Mouse (Mus musculus) stomach, embryonic 15.5 days (tissue): ENCODE data around the gene Itgb1. TPM values are rescaled to one million over a fixed set of nuclear protein-coding genes. Genes with fewer than 3 reads are reported as not detected.

ENCODE experiments used
- ATAC-seq: fragments of 200-750 bp; cut with Nextera tagmentation; 2 replicates; pipeline ENCODE4 v1.8.0; 2017; ENCODE audit warnings: low read depth, moderate number of reproducible peaks, moderate TSS enrichment; ENCODE audit not compliant: insufficient read depth, low FRiP score
- H3K27ac ChIP-seq: fragments of 300-500 bp; sonication (generic); 2 replicates; pipeline ENCODE4 v1.5.1; 2015; ENCODE audit warnings: mild to moderate bottlenecking, inconsistent platforms
- H3K27me3 ChIP-seq: fragments of 300-500 bp; sonication (generic); replicated peaks from 2 replicates; pipeline ENCODE4 v1.6.1; 2015; ENCODE audit warnings: inconsistent platforms
- H3K36me3 ChIP-seq: fragments of 300-500 bp; sonication (generic); 2 replicates; pipeline ENCODE4 v1.6.1; 2015; ENCODE audit warnings: inconsistent platforms
- H3K4me1 ChIP-seq: fragments of 300-500 bp; sonication (generic); 2 replicates; pipeline ENCODE4 v1.6.1; 2015; ENCODE audit warnings: inconsistent platforms
- H3K4me2 ChIP-seq: fragments of 300-500 bp; sonication (generic); 2 replicates; pipeline ENCODE4 v1.6.1; 2015; ENCODE audit warnings: mild to moderate bottlenecking, inconsistent platforms
- H3K4me3 ChIP-seq: fragments of 300-500 bp; sonication (generic); replicated peaks from 2 replicates; pipeline ENCODE4 v1.5.1; 2015; ENCODE audit warnings: inconsistent platforms
- H3K9ac ChIP-seq: fragments of 300-500 bp; sonication (generic); 2 replicates; pipeline ENCODE4 v1.6.1; 2015; ENCODE audit warnings: inconsistent platforms
- H3K9me3 ChIP-seq: fragments of 300-500 bp; sonication (generic); 2 replicates; pipeline ENCODE4 v1.6.1; 2016; ENCODE audit warnings: inconsistent platforms
- WGBS: fragments of 180-500 bp; shearing (Covaris S2); methylation state at CpG from one replicate; pipeline ENCODE4 v1.1.7; 2015; 5-methylcytosine and 5-hydroxymethylcytosine counted together
- polyA plus RNA-seq: library from polyadenylated mRNA; unstranded; fragments of >200 nt; fragmentation: Nextera tagmentation; extraction: Ambion mirVana; gene quantifications from 2 replicates; pipeline ENCODE4 v1.2.1, GENCODE M21; 2015

The Itgb1 gene
- polyA plus RNA-seq, 1 experiment from 2014 or later: 304 TPM

DNA sequence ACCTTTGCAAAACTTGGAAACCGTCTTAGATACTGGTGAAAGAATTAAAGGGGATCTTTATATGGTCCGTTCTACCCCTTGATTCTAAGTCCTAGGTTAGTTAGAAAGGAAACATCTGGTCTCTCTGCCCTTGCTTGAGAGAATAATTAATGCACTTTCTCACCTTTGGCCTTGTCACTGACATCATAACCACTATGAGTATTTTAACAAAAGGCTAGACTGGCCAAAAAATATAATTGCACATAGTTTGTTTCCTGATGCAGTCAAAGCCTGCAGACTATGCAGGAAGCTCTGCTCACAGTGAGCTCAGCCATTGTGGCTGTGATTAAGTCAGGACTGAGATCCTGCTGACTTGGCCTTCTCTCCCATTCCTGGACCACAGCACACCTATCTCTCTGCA is 22.3 kb upstream of the Itgb1 start:
- Histone ChIP-seq H3K4me1 (peaks cover 3% of the 10 kb centered on the region; the same call in 1 of the 2 replicates), H3K9ac (no peak overlapping the region), H3K27me3 (no peaks in the 10 kb centered on the region), H3K27ac (no peak overlapping the region), H3K4me2 (no peak overlapping the region), H3K36me3 (no peaks in the 10 kb centered on the region), H3K4me3 (no peak overlapping the region), H3K9me3 (no peaks in the 10 kb centered on the region)
- peak; percentile 22; the same call in 1 of the 2 replicates for ATAC-seq
- WGBS: 37% methylated on average over 2 of the region's 2 CpGs

- Histone ChIP-seq H3K4me2 (no peak overlapping the region), H3K9ac (no peak overlapping the region), H3K9me3 (no peaks in the 10 kb centered on the region), H3K4me3 (no peak overlapping the region), H3K27me3 (no peaks in the 10 kb centered on the region), H3K36me3 (no peaks in the 10 kb centered on the region), H3K4me1 (peaks cover 3% of the 10 kb centered on the region; the same call in 1 of the 2 replicates), H3K27ac (no peak overlapping the region)
- ATAC-seq: no peak
- WGBS: 89% methylated on average over 4 of the region's 4 CpGs
These were observed 18.7 kb upstream of the Itgb1 start for GRCm38 (mm10) chr8:128666576-128667263.

- Histone ChIP-seq H3K27me3 (no peaks in the 10 kb centered on the region), H3K4me3 (no peak overlapping the region), H3K9ac (no peak overlapping the region), H3K4me2 (no peak overlapping the region), H3K36me3 (no peaks in the 10 kb centered on the region), H3K4me1 (no peaks in the 10 kb centered on the region), H3K27ac (no peak overlapping the region), H3K9me3 (no peaks in the 10 kb centered on the region)
- WGBS: 88% methylated on average over 1 of the region's 1 CpGs
- ATAC-seq: no peak
These were observed 13.6 kb upstream of the Itgb1 start for GRCm38 (mm10) chr8:128671813-128672212.

GRCm38 (mm10) chr8:128672441-128672840 is 13.0 kb upstream of the Itgb1 start:
- Histone ChIP-seq H3K4me3 (no peak overlapping the region), H3K4me2 (no peak overlapping the region), H3K4me1 (no peaks in the 10 kb centered on the region), H3K27me3 (no peaks in the 10 kb centered on the region), H3K36me3 (no peaks in the 10 kb centered on the region), H3K9me3 (no peaks in the 10 kb centered on the region), H3K9ac (no peak overlapping the region), H3K27ac (no peak overlapping the region)
- WGBS: 79% methylated on average over 2 of the region's 2 CpGs
- ATAC-seq: no peak

- H3K4me1 ChIP-seq: no peaks in the 10 kb centered on the region
- no peaks in the 10 kb centered on the region for H3K36me3 ChIP-seq
- 71% methylated on average over 1 of the region's 1 CpGs for WGBS
- no peak for ATAC-seq
- H3K9me3 ChIP-seq: no peaks in the 10 kb centered on the region
- H3K27me3 ChIP-seq: no peaks in the 10 kb centered on the region
- no peak overlapping the region for H3K9ac ChIP-seq
- H3K4me3 ChIP-seq: no peak overlapping the region
- H3K27ac ChIP-seq: no peak overlapping the region
- H3K4me2 ChIP-seq: no peak overlapping the region
These were observed 12.5 kb upstream of the Itgb1 start for GRCm38 (mm10) chr8:128672950-128673349.

- no peaks in the 10 kb centered on the region for H3K36me3 ChIP-seq
- H3K4me2 ChIP-seq: no peak overlapping the region
- H3K27me3 ChIP-seq: no peaks in the 10 kb centered on the region
- H3K4me3 ChIP-seq: no peak overlapping the region
- no peak overlapping the region for H3K27ac ChIP-seq
- WGBS: 74% methylated on average over 3 of the region's 3 CpGs
- H3K9me3 ChIP-seq: no peaks in the 10 kb centered on the region
- ATAC-seq: no peak
- no peak overlapping the region for H3K9ac ChIP-seq
- H3K4me1 ChIP-seq: peaks cover 2% of the 10 kb centered on the region; the same call in 1 of the 2 replicates
These were observed 9.4 kb upstream of the Itgb1 start for GRCm38 (mm10) chr8:128675848-128676629.

- Histone ChIP-seq H3K4me1 (peaks cover 2% of the 10 kb centered on the region; the same call in 1 of the 2 replicates), H3K27ac (peak overlapping the region; percentile 91), H3K9me3 (no peaks in the 10 kb centered on the region), H3K36me3 (no peaks in the 10 kb centered on the region), H3K4me3 (no peak overlapping the region), H3K4me2 (no peak overlapping the region), H3K9ac (no peak overlapping the region), H3K27me3 (no peaks in the 10 kb centered on the region)
- peak; percentile 88 for ATAC-seq
- 37% methylated on average over 2 of the region's 2 CpGs for WGBS
These were observed 5.5 kb upstream of the Itgb1 start for GRCm38 (mm10) chr8:128679909-128680308.

DNA sequence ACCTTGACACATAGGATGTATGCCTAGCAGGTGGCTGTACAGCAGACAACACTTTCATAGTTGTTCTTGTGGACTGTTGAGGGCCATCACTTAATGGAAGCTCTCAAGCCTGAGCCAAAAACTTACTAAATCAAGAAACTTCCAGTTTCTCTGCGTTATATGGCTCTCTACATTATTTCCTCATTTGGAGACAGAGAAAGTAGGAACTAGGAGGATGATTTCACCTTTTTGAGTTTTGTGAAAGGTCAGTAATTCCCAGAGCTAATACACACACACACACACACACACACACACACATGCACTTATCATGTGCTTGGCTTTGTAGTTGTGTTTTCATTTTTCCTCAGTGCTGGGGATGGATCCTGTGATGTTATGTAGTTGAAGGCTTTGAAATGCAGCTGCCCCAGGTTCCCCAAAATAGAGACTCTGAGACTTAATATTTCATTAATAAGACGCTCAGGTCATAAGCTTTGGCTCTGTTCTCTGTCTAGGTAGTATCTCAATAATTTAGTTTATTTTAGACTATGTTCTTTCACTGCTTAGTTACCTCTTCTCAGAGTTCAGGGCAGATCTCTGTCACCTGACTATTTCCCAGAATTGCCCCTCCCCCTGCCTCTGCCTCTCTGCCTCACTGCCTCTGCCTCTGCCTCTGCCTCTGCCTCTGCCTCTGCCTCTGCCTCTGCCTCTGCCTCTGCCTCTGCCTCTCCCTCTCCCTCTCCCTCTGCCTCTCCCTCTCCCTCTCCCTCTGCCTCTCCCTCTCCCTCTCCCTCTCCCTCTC is 4.7 kb upstream of the Itgb1 start:
- Histone ChIP-seq H3K4me2 (no peak overlapping the region), H3K4me3 (no peak overlapping the region), H3K4me1 (peaks cover 2% of the 10 kb centered on the region; the same call in 1 of the 2 replicates), H3K27me3 (no peaks in the 10 kb centered on the region), H3K36me3 (no peaks in the 10 kb centered on the region), H3K27ac (peak overlapping the region; percentile 91), H3K9ac (no peak overlapping the region), H3K9me3 (no peaks in the 10 kb centered on the region)
- no peak for ATAC-seq
- WGBS: 83% methylated on average over 2 of the region's 2 CpGs

DNA sequence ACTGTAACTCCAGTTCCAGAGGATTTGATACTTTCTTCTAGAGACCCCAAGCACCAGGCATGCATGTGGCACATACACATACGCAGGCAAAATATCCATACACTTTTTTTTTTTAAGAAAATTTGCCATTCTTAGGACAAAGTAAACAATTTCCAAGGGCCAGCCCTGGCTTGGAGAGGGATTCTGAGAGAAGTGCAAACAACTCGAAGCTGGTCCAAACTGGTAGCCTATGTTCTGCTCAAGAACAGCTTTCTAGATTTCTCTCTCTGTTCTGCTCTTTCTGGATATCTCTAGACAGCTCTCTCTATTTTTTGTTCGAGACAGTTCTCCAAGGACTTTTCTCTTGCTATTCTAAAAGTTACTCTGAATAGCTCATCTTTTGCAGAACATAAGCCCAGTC is 3.5 kb upstream of the Itgb1 start:
- no peak overlapping the region for H3K9ac ChIP-seq
- no peaks in the 10 kb centered on the region for H3K36me3 ChIP-seq
- no peak overlapping the region for H3K4me2 ChIP-seq
- no peaks in the 10 kb centered on the region for H3K9me3 ChIP-seq
- H3K27ac ChIP-seq: no peak overlapping the region
- H3K4me3 ChIP-seq: no peak overlapping the region
- no peaks in the 10 kb centered on the region for H3K27me3 ChIP-seq
- peaks cover 2% of the 10 kb centered on the region; the same call in 1 of the 2 replicates for H3K4me1 ChIP-seq
- no peak for ATAC-seq
- 79% methylated on average over 3 of the region's 3 CpGs for WGBS

DNA sequence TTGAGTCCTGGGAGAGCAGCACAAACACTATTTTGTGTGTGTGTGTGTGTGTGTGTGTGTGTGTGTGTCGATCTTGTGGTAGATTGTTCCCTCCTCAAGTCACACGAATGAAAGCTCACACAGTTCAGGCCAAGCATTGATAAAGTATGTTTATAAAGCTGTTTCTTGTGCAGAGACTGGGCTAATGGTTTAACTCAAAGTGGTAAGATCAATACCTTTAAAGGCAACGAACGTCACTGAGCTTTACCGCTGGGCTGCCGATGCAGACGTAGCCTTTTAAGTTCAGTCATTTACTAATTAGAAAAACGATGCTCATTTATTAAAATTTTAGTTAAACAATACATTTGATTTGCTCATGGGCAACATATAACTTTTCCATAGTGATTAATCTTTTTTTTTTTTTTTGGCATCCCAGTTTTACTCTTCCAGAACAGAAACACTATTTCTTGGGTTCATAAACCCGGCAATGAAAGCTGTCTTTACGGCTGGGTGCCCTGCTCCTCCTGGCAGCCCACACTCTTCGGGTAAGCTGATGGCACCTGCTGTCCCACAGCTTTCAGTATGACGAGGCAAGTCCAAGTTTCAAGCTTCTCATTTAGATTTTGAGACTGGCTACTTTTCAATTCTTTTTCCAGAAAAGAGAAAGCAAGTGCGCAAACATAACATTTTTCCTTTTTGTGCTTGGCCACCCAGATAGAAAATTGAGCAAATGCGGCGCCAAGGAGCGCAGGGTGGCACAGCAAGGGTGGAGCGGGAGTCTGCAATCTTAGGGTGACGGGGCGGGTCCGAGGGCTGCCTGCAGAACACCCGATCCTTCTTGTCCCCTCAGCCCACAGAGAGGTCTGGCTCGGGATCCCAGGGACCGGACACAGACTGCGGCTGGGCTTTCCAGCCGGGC is 596 bp upstream of the Itgb1 start:
- WGBS: 2% methylated on average over 25 of the region's 25 CpGs
- Histone ChIP-seq H3K9me3 (no peaks in the 10 kb centered on the region), H3K4me1 (peaks cover 5% of the 10 kb centered on the region), H3K27me3 (no peaks in the 10 kb centered on the region), H3K9ac (peak overlapping the region; percentile 57), H3K36me3 (no peaks in the 10 kb centered on the region), H3K27ac (peak overlapping the region; percentile 99), H3K4me3 (peak overlapping the region; percentile 92), H3K4me2 (peak overlapping the region; percentile 67)
- ATAC-seq: peak; percentile 81; the same call in 1 of the 2 replicates

GRCm38 (mm10) chr8:128686429-128686990 is 1.1 kb downstream of the Itgb1 start:
- 0% methylated on average over 2 of the region's 2 CpGs for WGBS
- no peak for ATAC-seq
- H3K4me2 ChIP-seq: peak overlapping the region; percentile 53
- H3K27ac ChIP-seq: peak overlapping the region; percentile 99
- H3K4me3 ChIP-seq: peak overlapping the region; percentile 92
- H3K9me3 ChIP-seq: no peaks in the 10 kb centered on the region
- H3K4me1 ChIP-seq: peaks cover 5% of the 10 kb centered on the region; the same call in 1 of the 2 replicates
- H3K27me3 ChIP-seq: no peaks in the 10 kb centered on the region
- peak overlapping the region; percentile 97 for H3K9ac ChIP-seq
- H3K36me3 ChIP-seq: no peaks in the 10 kb centered on the region
